Mouse (Mus musculus): Measurements from ENCODE around the gene Ttc37.

Gene Ttc37

DNA sequence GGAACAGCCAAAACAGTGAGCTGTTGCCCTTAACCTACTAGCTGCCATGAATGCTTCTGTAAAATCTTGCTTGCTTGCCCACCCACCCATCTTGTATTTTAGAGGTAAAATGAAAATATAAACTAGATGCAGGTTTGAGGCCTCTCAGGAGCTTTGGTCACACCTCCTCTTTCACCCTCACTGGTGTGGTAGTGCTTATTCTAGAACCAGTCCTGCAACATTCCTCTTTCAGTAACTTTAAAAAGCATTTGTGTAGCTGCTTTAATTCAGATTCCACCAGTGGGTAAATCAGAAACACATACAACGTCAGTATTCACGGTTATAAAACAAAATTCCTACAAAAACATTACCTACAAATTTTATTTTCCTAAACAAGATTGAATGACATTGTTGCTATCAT, 62.1 kb downstream of the Ttc37 start:
- DNase-seq = peak; percentile 10

DNA sequence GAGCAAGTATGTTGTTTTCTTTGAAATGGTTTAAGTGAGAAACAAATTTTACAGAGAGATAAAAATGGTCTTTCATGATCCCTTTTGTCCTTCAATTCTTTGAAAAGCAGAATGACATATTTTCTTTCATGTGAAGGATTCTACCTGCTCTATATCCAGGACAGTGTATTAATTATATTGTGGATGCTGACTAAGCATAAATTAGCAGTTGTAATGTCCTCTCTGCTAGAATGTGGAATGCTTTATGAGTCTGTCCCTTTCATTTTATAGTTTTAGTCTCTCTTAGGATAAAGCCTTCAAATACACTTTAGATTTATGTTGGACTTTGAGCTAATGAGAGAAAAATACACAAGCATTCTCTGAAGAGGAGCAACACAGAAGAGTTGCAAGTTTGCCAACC, 75.8 kb downstream of the Ttc37 start:
- DNase-seq = no peak

DNA sequence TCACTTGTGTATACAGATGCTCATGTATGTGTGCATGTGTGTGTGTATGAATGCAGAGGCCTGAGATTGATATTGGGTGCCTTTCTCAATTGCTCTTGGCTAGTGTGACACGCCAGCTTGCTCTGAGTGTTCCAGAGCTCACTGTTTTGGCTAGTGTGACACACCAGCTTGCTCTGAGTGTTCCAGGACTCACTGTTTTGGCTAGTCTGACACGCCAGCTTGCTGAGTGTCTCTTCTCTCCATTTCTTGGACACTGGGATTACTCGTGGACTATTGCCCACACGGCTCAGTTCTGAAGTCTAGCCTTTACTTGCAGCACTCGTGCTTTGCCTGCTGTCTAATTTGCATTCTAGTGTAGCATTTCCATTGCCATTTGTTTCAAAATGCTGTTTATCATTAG, 80.2 kb downstream of the Ttc37 start:
- DNase-seq = no peak

DNA sequence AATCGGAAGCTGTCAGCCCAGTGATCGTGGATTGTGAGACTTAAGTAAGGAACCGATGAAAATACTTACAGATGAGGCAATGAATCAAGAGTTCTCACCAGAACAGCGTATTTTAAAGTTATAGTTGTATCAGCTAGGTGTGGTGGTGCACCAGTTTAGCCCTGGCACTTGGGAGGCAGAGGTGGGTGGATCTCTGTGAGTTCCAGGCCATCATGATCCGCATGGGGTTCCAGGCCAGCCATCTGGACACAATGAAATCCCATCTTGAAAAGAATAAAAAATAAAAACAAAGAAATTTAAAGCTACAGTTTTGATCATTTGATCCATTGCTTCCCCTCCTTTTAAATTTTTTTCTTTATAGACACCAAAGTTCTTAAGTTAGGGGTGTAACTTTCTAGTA, 89.1 kb downstream of the Ttc37 start:
- DNase-seq = no peak

DNA sequence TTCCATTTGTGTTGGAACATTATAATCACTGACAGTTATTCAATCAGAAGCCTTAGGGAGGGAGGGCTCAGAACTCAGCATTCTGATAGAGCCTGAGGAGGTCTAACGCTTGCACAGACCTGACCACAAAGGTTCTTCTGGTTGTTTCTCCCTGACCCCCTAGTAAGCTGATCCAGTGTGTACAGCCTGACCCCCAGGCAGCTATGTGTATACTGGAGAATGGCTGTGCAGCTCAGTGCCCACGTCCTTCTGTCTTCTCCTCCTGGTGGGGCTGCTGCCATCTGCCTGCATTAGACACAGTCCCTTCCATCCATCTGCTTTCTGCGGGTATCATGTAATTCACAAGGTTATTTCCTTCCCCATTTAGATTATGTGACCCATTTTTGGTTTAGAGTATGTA, 90.7 kb downstream of the Ttc37 start:
- no peak for DNase-seq

DNA sequence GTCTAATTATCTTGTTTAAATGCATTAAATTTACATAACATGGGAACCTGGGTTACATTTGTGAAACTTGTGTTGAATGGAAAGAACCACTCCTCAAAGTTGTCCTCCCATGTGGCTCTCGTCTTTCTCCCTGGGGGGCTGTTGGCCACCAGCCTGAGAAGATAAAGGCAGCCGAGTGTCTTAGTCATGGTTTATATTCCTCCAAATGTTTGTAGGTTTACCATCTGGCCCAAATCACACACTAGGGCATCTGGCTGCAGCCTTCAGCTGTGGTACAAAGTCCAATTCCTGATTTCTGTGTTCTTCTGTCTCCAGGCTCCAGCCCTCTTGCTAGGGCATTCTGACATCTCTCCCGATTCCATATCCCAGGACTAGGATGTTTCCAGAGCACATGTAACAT, 91.7 kb downstream of the Ttc37 start:
- DNase-seq = no peak

DNA sequence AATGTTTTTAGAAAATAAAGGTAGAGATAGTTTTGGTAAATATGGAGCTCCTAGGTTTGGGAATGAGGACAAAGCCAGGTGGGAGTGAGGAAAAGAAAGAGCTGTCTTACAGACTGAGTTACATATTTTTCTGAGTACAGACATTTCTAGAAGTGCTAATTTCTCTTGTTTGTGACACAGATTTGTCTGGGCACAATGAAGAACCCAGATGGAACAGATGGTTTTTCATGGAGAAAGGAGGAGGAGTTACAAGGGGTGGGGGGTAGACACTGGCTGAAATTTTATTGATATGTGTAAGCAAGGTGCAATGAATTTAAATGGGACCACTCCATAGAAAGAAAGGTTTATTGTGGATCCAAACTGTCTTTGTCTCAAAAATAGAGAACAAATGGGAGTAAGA, 96.4 kb downstream of the Ttc37 start:
- DNase-seq = no peak

DNA sequence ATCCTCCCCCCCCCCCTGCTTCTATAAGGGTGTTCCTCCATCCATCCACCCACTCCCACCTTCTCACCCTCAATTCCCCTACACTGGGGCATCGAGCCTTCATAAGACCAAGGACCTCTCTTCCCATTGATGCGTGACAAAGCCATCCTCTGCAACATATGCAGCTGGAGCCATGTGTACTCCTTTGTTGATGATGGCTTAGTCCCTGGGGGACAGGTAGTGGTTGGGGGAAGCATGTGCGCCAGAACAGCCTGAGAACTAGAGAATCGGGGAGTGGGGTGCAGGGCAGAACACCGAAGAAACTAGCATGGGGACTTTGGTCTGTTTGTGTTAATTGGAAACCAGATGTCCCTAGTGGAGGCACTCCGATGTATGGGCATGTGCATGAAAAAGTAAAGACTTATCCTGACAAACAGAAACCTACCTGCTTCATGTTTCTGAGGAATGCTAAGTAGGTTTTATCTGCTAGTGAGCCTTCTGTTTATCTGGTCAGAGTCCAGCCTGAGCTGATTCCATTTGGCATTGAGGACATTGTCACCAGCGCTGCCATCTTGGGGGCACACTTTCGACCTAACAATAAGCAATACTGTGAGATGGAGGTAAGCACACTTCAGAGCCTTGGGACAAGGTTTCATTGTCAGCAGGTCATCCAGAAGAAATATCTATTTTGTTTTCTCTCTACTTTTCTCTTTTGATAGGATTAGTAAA, 97.1 kb downstream of the Ttc37 start:
- no peak for DNase-seq

DNA sequence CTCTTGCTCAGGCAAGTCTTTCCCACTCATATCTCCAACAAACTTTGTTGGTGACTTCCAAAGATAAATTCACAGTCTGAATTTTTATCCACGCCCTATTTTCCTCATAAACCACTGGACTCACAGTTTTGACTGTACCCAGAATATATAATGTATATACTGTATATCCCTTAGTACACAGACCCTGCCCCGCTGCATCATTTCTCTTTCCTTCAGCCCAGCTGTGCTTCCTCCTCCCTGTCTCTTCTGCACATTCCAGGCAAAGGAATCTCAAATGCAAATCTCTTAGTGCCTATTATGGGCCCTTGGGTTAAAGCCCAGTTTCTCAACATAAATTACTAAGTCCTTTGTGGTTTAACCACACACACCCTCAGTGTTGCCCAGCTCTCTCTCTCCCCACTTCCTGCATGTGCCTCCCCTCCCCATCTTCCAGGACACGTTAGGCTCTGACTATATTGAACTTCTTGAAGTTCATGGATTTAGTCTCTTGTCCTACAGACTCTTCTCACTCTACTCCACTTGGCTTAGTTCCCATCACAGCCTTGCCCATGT, 98.8 kb downstream of the Ttc37 start:
- no peak for DNase-seq

DNA sequence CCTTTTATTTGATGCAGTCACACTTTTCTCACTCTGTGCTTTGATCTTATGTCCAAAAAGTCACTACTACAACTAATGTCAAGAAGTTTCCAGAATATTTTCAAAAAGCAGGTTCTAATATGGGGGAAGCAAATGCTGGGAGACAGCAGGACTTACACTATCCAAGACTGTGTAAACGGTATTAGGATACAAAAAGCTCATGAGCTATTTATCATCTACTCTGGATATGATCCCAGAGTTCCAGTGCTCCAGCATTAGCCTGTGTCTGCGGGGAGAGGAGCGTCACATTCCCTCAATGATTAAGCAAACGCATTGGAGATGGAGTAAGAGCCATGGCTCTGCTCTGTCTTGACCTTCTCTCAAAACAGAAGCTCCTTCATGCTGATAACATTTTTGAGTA, 101.4 kb downstream of the Ttc37 start:
- no peak for DNase-seq

DNA sequence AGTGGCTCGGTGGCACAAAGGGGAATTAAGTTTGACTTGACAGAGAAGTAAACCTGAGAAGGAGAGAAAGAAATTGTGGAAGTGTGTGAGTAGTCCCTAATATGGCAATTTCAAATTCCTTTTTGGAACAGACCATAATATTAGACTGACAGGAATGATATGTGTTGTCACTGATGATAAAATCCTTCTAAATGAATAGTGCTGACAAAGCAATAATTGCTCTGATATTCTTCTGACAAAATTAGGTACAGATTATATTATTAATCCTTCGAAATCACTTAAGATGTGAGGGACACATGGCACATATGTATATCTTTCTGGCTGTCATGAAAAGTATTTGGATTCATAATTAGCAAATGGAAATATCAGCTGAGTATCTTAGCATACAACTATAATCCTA, 116.4 kb downstream of the Ttc37 start:
- DNase-seq = no peak

DNA sequence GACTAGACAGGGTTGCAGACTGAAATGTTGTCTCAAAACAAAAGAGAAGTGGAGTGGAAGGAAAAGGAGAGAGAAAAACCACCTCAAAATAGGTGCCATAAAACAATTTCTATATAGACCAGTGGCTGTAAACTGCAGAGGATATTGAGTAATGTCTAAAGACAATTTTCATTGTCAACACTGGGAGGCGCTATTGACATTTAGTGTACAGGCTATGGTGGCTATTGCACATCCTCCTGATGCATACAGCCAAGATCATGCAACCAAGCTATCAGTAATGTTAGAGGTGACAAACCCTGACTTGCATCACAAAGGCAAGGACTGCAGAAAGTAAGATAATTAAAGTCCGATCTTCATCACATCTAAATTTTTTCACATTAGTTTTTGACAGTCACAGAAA, 116.9 kb downstream of the Ttc37 start:
- DNase-seq = peak; percentile 38
